Mouse (Mus musculus): ENCODE results near the gene Neb.

Gene Neb

GRCm38 (mm10) chr2:52374706-52375105, 3.6 kb downstream of the Neb start:
- no peak for DNase-seq (ENCODE audit: low read depth, low spot score)

DNA sequence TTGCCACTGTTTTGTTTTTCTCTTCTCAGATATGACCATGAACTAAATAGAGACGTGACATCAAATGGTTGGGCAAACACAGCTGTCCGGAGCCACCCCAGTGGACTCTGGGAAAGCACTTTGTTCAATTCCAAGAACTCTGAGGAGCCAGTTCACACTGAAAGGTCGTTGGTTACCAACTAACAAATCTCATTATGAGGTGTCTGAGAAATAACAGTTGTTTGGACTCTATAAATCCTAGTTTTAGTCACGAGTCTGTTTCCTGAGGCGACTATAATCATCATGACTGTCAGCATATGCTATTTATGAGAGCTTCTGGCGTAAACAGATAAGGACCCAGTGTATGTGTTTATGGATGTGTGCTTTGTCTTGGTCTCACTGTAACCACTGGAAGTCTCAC, 5.8 kb downstream of the Neb start:
- no peak for DNase-seq (ENCODE audit: low read depth, low spot score)

DNA sequence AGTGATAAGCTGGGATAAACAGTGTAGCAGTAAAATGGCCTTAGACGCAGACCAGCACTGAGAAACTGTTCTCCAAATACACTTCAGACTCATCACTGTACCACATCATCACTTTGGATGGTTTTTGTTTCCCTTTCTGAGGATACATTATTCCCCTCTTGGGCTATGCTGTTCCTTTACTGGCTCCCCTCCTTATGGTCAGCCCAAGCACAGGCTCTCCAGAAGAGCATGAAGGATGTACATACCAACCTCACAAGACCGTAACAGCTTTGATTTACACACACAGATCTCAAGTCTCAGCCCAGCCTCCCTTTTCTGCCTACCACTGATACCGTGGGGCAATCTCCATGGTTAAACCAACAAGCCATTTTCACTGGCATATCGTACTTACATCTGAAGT, 6.2 kb downstream of the Neb start:
- no peak for DNase-seq (ENCODE audit: low read depth, low spot score)

DNA sequence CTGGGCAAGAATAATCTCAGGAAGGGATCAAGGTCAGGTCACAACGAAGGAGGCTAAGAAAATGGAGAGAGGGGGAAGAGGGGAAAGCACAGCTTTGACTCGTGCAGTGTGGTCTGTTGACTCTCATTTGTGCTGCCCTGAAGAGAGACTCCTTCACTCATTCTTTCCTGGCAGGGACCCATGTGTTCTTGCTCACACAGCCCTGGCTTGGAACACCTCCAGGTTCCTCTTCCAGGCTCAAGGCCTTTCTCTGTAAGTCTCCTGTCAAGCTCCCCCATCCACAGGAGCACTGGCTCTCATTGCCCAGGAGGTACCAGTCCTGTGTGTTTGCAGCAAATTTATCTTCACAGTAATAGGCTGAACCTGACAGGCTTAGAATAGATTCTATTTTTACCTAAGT, 7.2 kb downstream of the Neb start:
- DNase-seq (ENCODE audit: low read depth, low spot score) = peak; percentile 84

DNA sequence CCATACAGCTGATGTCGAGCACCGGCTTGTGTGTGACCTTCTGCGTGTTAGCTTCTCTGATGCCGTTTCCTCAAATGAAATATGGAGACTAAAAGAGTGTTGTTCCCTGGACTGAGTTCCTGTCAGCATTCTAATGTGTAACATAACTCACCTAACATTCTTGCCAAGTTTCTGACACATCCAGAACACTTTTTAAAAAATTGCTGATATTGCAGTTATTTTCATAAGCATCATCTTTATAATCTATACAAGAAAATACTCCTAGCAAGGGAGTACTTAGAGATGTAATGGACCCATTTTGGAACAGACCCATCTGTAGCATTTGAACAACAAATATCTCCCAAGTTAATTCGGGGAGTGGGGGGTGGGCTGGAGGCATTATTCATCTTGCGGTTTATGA, 8.7 kb downstream of the Neb start:
- no peak for DNase-seq (ENCODE audit: low read depth, low spot score)

GRCm38 (mm10) chr2:52367665-52368064, 10.6 kb downstream of the Neb start:
- DNase-seq (ENCODE audit: low read depth, low spot score) = no peak

GRCm38 (mm10) chr2:52367248-52367647, 11.0 kb downstream of the Neb start:
- DNase-seq (ENCODE audit: low read depth, low spot score) = no peak

DNA sequence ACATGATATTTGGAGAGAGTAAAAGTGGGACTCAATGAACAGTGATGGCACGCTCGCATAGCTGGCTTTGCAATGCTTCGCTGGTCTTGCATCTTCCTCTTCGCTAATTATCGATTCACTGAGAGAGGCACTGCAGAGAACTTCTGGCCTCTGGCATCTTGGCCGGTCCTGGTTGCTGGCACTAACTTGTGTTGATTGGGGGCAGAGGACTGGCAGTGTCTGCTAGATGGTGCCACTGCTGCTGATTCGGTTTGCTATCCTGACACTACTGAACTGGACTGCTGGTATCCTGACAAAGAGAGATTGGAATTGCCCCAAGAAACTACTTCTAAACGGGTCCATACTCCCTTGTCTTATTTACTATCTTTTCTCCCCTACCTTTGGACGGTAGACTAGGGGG, 17.2 kb downstream of the Neb start:
- no peak for DNase-seq (ENCODE audit: low read depth, low spot score)

DNA sequence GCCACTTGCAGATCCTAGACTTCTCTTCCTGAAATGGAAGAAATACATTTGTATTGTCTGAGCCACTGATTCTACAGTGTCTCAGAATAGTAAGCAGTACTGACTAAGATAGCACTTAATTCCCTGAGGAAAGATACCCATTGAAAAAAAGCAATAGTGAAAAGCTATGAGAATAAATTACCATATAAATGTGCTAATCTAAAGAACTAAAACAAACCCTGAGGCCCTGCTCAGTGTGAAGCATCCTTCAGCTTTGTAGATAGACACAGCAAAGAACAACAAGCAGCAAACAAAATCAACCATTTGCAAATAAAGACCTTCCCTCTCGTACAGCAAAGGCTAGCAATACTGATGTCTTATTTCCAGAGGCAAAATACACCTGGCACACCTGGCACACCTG, 18.6 kb downstream of the Neb start:
- no peak for DNase-seq (ENCODE audit: low read depth, low spot score)

DNA sequence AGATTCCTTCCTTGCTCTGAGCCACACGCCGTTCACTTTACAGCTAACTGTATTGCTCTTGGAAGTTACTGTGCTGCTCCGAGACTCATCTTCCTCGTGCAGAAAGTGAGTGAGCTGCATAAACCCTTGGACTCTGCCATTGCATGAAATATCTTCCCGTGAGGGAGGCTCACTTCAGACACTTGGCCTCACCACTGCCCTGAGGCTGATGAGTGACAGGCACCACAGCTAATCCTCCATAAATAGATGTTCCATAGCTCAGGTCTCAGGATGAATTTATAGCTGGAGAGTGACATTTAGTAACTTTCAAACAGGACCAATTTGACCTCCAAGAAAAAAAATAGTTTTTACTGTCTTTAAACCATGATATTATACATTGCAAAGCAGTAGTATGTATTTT, 20.1 kb downstream of the Neb start:
- DNase-seq (ENCODE audit: low read depth, low spot score) = peak; percentile 74

GRCm38 (mm10) chr2:52351029-52351428, 27.2 kb downstream of the Neb start:
- DNase-seq (ENCODE audit: low read depth, low spot score) = no peak

DNA sequence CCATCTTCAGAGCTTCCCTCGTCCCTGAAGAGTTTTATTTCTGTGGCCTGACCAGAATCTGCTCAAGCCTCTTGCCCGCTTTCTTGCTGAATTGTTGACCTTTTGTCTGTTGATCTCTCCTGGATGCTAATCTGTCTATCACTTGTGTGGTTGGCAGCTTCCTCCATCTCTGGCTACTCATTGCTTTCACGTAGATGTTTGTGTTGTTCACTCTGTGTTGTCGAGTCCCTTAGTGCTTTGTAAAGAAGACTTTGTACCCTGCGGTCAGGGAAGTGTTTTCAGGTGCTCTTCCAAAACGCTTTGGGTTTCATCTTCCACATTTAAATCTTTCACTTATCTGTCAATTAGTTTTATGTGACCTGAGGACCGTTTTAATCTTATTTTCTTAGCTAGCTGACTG, 37.3 kb downstream of the Neb start:
- DNase-seq (ENCODE audit: low read depth, low spot score) = no peak

- peak; percentile 93 for DNase-seq (ENCODE audit: low read depth, low spot score)
Observed at GRCm38 (mm10) chr2:52335556-52335955, 42.7 kb downstream of the Neb start.

GRCm38 (mm10) chr2:52335087-52335486, 43.2 kb downstream of the Neb start:
- DNase-seq (ENCODE audit: low read depth, low spot score) = peak; percentile 90

DNA sequence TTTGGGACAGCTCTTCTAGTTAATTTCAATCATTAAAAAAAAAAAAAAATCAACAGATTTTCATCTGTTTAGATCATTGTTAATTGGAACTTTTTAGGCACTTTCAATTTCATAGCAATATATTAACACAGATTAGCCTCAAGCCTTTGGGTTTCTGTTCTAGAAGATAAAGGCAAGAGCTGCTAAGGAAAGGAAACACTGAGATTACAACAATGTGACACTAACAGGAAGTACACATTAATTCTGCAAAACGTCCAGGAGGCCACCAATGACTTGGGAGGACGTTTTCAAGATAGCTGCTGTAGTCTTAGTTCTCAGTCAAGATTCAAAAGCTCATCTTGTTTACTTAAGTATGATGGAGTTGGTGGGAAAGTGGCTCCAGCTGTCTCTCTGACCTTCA, 44.7 kb downstream of the Neb start:
- DNase-seq (ENCODE audit: low read depth, low spot score) = no peak

DNA sequence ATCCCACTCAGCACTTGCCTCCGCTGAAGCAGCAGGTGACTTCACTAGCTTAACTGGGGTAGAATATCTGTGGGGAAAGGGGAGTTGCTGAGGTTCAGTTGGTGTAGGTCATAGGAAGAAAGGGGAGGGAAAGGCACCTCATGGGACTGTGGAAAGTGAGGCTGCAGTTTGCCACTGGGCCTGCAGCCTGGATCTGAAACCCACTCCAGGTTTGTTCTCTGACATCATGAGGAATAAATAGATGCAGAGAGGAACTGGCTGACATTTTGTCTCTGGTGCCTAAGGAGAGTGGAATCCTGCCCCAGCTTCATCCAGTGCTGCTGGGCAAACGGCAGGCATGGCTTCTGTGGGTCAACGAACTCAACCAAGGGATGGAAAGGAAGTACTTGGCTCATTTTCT, 46.5 kb downstream of the Neb start:
- DNase-seq (ENCODE audit: low read depth, low spot score) = peak; percentile 85

DNA sequence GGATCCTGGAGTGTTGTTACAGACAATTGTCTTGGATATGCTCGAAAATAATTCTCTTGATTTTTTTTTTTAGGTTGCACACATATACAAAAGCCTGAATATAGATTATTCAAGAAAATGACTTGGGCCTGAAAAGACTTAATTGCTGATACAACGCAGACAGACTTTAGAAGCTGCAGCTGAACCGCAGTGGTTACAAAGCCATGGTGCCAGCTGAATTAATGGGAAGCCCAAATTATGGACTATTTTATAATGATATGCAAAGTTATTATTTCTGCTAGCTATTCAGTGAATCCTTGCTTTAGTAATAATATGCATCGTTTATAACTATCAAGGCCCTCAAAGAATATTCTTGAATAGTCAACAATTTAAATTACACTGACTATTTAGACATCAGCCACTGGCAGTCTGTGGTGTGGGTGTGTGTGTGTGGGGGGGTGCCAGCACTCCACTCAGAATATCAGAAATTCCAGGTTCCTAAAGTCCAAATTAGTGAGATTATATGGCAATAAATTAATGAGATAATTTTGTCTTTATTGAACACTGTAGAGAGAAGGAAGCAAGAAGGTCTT, 50.9 kb downstream of the Neb start:
- no peak for DNase-seq (ENCODE audit: low read depth, low spot score)

DNA sequence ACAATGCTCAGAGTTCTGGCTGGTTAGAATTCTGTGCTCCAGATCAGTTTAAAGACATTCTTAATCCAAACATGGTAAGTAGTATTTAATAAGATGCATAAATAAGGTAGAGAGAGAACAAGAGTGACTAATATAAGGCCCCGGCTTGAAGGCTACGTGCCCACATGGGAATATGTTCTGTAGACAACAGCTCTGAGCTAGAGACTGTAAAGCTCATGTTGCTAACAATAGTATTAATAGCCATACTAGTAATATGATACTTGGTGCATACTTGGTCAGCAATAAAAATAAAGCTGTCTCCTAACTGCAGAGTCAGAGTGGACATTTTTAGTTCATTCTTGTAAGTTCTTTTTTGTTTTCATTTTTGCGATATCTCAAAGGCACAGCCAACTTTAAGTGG, 56.4 kb downstream of the Neb start:
- DNase-seq (ENCODE audit: low read depth, low spot score) = no peak

DNA sequence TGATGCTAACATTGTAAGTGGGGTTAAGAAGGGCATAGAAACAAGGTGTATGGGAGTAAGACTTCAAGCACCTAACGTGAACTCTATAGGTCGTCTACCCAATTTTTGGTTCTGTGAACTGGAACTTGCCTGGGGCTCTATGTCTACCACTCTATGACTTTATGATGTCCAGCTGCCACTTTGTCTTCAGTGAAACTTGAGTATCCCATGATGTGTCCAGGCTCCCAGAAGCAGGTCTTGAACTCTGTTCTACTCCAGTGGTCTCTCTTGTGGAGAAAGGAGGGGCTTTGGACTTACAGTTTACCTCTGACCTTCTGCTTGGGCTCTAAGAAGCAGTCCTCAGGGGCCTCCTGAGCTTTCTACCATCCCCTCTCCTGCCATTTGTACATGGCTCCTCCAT, 58.1 kb downstream of the Neb start:
- DNase-seq (ENCODE audit: low read depth, low spot score) = no peak

GRCm38 (mm10) chr2:52319020-52319567, 59.2 kb downstream of the Neb start:
- peak; percentile 62 for DNase-seq (ENCODE audit: low read depth, low spot score)

DNA sequence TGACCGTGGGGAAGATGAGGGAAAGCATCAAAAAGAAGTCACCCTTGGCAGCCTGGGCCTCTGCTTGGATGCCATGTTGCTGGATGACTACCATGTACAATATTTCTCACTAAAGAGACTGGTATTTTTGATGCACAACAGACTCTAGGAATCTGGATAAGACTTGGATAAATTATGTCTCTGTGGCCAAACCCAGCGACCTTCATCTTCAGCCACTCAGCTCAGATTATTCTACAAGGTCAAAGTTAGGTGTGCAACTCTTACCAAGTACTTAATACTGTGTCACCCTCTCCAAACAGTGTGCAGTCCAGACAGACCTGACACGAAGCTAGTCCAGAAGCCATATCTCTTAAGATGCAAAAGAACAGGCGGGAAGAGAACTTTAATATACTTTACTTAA, 60.8 kb downstream of the Neb start:
- DNase-seq (ENCODE audit: low read depth, low spot score) = no peak

GRCm38 (mm10) chr2:52315737-52316136, 62.5 kb downstream of the Neb start:
- DNase-seq (ENCODE audit: low read depth, low spot score) = no peak

DNA sequence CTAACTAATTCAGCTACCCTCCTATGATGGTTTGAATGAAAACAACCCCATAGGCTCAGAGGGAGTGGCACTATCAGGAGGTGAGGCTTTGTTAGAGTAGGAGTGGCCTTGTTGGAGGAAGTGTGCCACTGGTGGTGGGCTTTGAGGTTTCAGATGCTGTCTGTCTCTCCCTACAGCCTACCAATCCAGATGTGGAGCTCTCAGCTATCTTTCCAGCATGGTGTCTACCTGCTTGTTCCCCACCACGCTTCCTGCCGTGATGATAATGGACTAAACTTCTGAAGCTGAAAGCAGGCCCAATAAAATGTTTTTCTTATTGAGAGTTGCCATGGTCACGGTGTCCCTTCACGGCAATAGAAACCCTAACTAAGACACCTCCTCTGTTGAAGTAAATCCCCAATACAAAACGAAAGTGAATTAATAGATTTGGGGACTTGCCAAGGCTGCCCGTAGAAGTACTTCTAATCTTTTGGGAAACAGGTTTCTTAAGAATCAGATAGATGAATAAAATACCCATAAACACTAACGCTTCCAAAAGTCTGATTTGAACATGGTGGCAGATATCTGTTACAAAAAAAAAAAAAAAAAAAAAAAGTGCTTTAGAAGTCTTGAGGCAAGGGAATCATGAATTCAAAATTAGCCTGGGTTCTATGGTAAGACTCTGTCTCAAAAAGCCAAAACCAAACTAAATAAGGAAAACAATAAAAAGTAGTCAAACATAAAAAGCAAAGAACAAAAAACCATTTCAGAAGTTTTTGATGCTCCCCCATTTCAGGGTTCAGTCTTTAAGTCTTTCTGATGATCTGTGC, 63.1 kb downstream of the Neb start:
- DNase-seq (ENCODE audit: low read depth, low spot score) = no peak
